Mouse (Mus musculus) E14TG2a.4 (cell line): ENCODE measurements around the gene Iqgap2.

Experiments used
- CTCF ChIP-seq: conservative IDR thresholded peaks from 2 replicates; pipeline ENCODE4 v1.5.1; 2014; ENCODE audit warnings: low read length
- NANOG ChIP-seq: IDR thresholded peaks from 2 replicates; pipeline ENCODE4 v1.6.1; 2014; ENCODE audit warnings: borderline replicate concordance, low read length, mixed read lengths
- POU5F1 ChIP-seq: IDR thresholded peaks from 2 replicates; pipeline ENCODE4 v1.6.1; 2014; ENCODE audit warnings: low read length, borderline replicate concordance

- TF ChIP-seq CTCF (no peak), POU5F1 (no peak), NANOG (no peak)
These were observed 90.8 kb downstream of the Iqgap2 start for GRCm38 (mm10) chr13:95800925-95801324.
